ENCODE assay signal across 9 mouse cellular contexts in the genomic region with DNA sequence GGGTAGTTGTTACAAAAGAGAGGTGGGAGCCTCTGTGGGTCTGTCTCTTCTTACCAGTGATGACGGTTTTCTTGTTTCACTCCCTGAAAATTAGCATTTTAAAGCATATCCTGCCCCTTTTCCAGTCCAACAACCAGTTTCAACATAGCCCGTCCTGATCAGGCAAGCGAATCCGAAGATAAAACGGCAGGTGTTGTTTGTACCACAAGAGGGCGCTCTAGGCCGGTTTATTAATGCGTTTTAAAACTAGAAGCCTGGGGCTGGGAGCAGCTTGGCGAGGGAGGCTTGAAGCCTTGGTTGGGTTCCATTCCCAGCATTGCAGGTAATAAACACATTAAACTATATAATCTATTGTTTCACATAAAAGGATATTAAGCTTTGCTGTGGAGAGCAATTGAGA. TPM values are rescaled to one million over a fixed set of nuclear protein-coding genes. Genes with fewer than 3 reads are reported as not detected.
DNase-seq lines count a peak whose midpoint lies in the region; ATAC-seq and TF ChIP-seq lines count a peak whose summit lies in the region.
"Had no signal": no experiment of that assay in that cellular context is flagged by ENCODE, and none has a peak within 500 bp of the region (broad histone marks: within the 10 kb centered on the region; RNA-seq: fewer than 3 reads in every experiment).

No protein-coding gene starts in this region.

- H3K9me3 ChIP-seq in liver, embryonic 12.5 days (replicated peaks): 0 out of 2 replicates have a peak, but pooled peaks cover 3% of the 10 kb centered on the region

- H3K9ac ChIP-seq in liver, embryonic 12.5 days: no peak overlapping the region

- no peak overlapping the region for H3K27ac ChIP-seq in liver, embryonic 12.5 days
- no peak overlapping the region for H3K27ac ChIP-seq in thymus, adult 2 months (ENCODE audit: control insufficient read depth, insufficient read depth, low read length)

- no peak for TF ChIP-seq POLR2A in thymus, adult 2 months (IDR thresholded peaks at IDR 0.05; ENCODE audit: control insufficient read depth, extremely low read depth, insufficient read depth, low read length, poor library complexity)

- ATAC-seq in liver, embryonic 12.5 days: no peak

- no peak overlapping the region for H3K4me3 ChIP-seq in liver, embryonic 12.5 days
- no peak overlapping the region for H3K4me3 ChIP-seq in thymus, adult 2 months (ENCODE audit: control insufficient read depth, insufficient read depth, low read length)

- H3K27me3 ChIP-seq in liver, embryonic 12.5 days (replicated peaks): peaks cover 53% of the 10 kb centered on the region
- no peaks in the 10 kb centered on the region for H3K27me3 ChIP-seq in thymus, adult 2 months (ENCODE audit: control insufficient read depth, insufficient read depth, low read length)

- no peaks in the 10 kb centered on the region for H3K36me3 ChIP-seq in liver, embryonic 12.5 days
- H3K36me3 ChIP-seq in thymus, adult 2 months (ENCODE audit: control insufficient read depth, insufficient read depth, low read length): no peaks in the 10 kb centered on the region

- intact Hi-C loops in left cerebral cortex, postnatal 10 days (cut with DNase I): loop anchor here (2.0 to 10.0 kb wide), 2 partner anchors 87 to 157 kb away; partner anchors contain the start of gene H2-Ob

- peak; percentile 75 for DNase-seq in liver
- peak; percentile 56 to 63 for DNase-seq in adrenal gland, adult 18-20 months (ENCODE audit: low spot score in 2 of 2)
- peak; percentile 82 for DNase-seq in embryo, embryonic 10 days (ENCODE audit: low spot score)
- DNase-seq in heart, postnatal 4 days: peak; percentile 80
- DNase-seq in left cerebral cortex, postnatal 10 days (ENCODE audit: extremely low spot score in 1 of 2, low spot score in 2 of 2): peak; percentile 60 to 71
- DNase-seq in natural killer cell, adult 2 months (ENCODE audit: low spot score in 2 of 2): peak; percentile 55 to 78
- DNase-seq in thymus, adult 2 months: peak; percentile 67

- no peak overlapping the region for H3K4me2 ChIP-seq in liver, embryonic 12.5 days

- 0 out of 2 replicates have a peak, but pooled peaks have one; percentile 18 for TF ChIP-seq CTCF in thymus, adult 2 months (IDR thresholded peaks at IDR 0.05; ENCODE audit: borderline replicate concordance, control insufficient read depth, extremely low read depth, insufficient read depth, low read length, poor library complexity)

- peaks cover 5% of the 10 kb centered on the region; the same call in 1 of the 2 replicates for H3K4me1 ChIP-seq in liver, embryonic 12.5 days
- no peaks in the 10 kb centered on the region for H3K4me1 ChIP-seq in thymus, adult 2 months (replicated peaks; ENCODE audit: control insufficient read depth, insufficient read depth, low read length)

- 2% methylated on average over 9 of the region's 9 CpGs for WGBS in liver, embryonic 12.5 days (ENCODE audit: insufficient replicate concordance)
- under 1% methylated on average over 9 of the region's 9 CpGs for WGBS in thymus, adult 2 months

RNA-seq across cellular contexts. Expression of gene H2-Oa, which starts 14.6 kb away (rescaled TPM):
- polyA plus RNA-seq in liver, embryonic 12.5 days (2016; fragmentation: Nextera tagmentation; extraction: Ambion mirVana): 0.37 and 0.56 TPM in 2 replicates
- under 1 TPM; 0.36 to 0.54 TPM for total RNA-seq in adrenal gland, adult 18-20 months (2021)
- not detected for total RNA-seq in heart, postnatal 4 days (2021)
- total RNA-seq in left cerebral cortex, postnatal 10 days (2021): under 1 TPM in 1 of 2 experiments, not detected in 1; 0.55 TPM
- 122 and 154 TPM in 2 replicates for polyA plus RNA-seq in thymus, adult 2 months (2012; rRNA removed)
- total RNA-seq: gastrocnemius, postnatal 4 days had no signal

RNA-seq across cellular contexts. Expression of gene Col11a2, which starts 38.3 kb away (rescaled TPM):
- polyA plus RNA-seq in liver, embryonic 12.5 days (2016; fragmentation: Nextera tagmentation; extraction: Ambion mirVana): 0.37 and 0.54 TPM in 2 replicates
- total RNA-seq in adrenal gland, adult 18-20 months (2021): 1 to 10 TPM; 1.4 to 1.9 TPM
- 1 to 10 TPM; 1.4 to 2.2 TPM for total RNA-seq in heart, postnatal 4 days (2021)
- total RNA-seq in left cerebral cortex, postnatal 10 days (2021): 10 to 100 TPM; 12.2 to 14.3 TPM
- polyA plus RNA-seq in thymus, adult 2 months (2012; rRNA removed): 8.5 and 11.8 TPM in 2 replicates

RNA-seq across cellular contexts. Expression of gene H2-DMa, which starts 41.8 kb away (rescaled TPM):
- 3.1 and 4.3 TPM in 2 replicates for polyA plus RNA-seq in liver, embryonic 12.5 days (2016; fragmentation: Nextera tagmentation; extraction: Ambion mirVana)
- total RNA-seq in adrenal gland, adult 18-20 months (2021): 10 to 100 TPM; 14.7 to 21.0 TPM
- 1 to 10 TPM; 5.6 to 6.0 TPM for total RNA-seq in heart, postnatal 4 days (2021)
- total RNA-seq in left cerebral cortex, postnatal 10 days (2021): 10 to 100 TPM; 26.6 to 27.7 TPM
- polyA plus RNA-seq in thymus, adult 2 months (2012; rRNA removed): 141 and 177 TPM in 2 replicates

RNA-seq across cellular contexts. Expression of gene Brd2, which starts 44.9 kb away (rescaled TPM):
- polyA plus RNA-seq in liver, embryonic 12.5 days (2016; fragmentation: Nextera tagmentation; extraction: Ambion mirVana): 59.9 and 66.1 TPM in 2 replicates
- 100 to 1,000 TPM; 199 to 244 TPM for total RNA-seq in adrenal gland, adult 18-20 months (2021)
- 100 to 1,000 TPM; 125 to 128 TPM for total RNA-seq in heart, postnatal 4 days (2021)
- total RNA-seq in left cerebral cortex, postnatal 10 days (2021): 100 to 1,000 TPM; 266 to 271 TPM
- polyA plus RNA-seq in thymus, adult 2 months (2012; rRNA removed): 236 and 257 TPM in 2 replicates

RNA-seq across cellular contexts. Expression of gene Rxrb, which starts 45.9 kb away (rescaled TPM):
- 29.2 and 31.3 TPM in 2 replicates for polyA plus RNA-seq in liver, embryonic 12.5 days (2016; fragmentation: Nextera tagmentation; extraction: Ambion mirVana)
- total RNA-seq in adrenal gland, adult 18-20 months (2021): 10 to 100 TPM; 55.9 to 58.2 TPM
- total RNA-seq in heart, postnatal 4 days (2021): 10 to 100 TPM; 35.5 to 39.5 TPM
- total RNA-seq in left cerebral cortex, postnatal 10 days (2021): 10 to 100 TPM; 74.8 to 78.7 TPM
- polyA plus RNA-seq in thymus, adult 2 months (2012; rRNA removed): 143 and 164 TPM in 2 replicates

Comparison
In these comparisons a context has a peak if more than half of its experiments do, and no peak if none do; other contexts are left out.
1. RNA of gene Col11a2, which starts 38.3 kb away (total RNA-seq): 12.2 to 14.3 TPM in left cerebral cortex, postnatal 10 days; 1.4 to 2.2 TPM in heart, postnatal 4 days and 1.4 to 1.9 TPM in adrenal gland, adult 18-20 months; every median in the first group is over 4 times any median in the second.
2. Peak in every context shown above with its lines, with median percentiles within 50 percentile points of each other: DNase-seq.